Mouse (Mus musculus) cerebellum, postnatal 4 days (tissue): ENCODE data around the gene Dgkg.
A peak's percentile ranks its signal among the peaks of the same experiment; 100 is the strongest.

Experiments
- DNase-seq, 2 experiments: peaks; one replicate each; pipeline ENCODE4 v3.0.0; 2022; ENCODE audit warnings: low spot score in 2 of 2, mixed read lengths in 1 of 2

The Dgkg gene

GRCm38 (mm10) chr16:22596394-22596793 is 60.6 kb downstream of the Dgkg start:
- DNase-seq: no peak

- no peak for DNase-seq
Observed at GRCm38 (mm10) chr16:22593907-22594306, 63.1 kb downstream of the Dgkg start.

- no peak for DNase-seq
Observed at GRCm38 (mm10) chr16:22589619-22590018, 67.4 kb downstream of the Dgkg start.

- no peak for DNase-seq
Observed at GRCm38 (mm10) chr16:22586151-22586836, 70.7 kb downstream of the Dgkg start.

DNA sequence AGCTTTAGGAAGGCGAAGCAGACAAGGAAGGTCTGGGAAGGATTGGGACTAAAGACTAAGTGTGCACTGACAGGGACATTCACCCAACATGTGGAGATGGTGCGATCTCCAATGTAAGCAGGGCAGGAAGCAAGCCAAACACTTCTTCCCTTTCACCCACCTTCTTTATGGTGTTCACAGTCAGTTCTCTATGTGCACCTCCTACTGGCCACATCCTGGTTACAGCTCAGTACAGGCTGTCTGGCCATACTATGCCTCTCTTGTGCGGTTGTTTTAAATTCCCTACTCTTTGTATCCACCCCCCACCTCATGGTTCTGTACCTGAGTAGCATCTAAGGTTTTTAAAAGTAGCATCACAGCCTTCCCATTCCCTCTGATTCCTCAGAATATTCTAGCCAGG is 71.5 kb downstream of the Dgkg start:
- no peak for DNase-seq

DNA sequence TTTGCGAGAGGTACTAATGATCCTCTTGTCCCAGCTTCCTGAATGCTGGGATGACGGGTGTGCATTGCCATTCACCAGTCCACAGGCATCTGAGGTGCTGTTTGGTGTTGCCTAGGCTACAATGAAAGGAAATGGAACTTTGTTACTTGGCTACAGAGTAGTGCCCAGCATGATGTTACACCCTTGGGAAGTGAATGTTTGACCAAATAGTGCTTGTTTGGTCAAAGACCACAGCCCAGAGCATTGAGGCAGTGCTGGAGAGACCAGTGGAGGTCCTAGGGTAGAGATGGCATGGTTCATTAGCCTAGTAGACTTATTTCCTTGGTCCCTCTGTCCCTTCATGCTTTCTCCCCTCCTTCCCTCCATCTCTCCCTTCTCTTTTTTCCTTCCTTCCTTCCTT is 73.6 kb downstream of the Dgkg start:
- DNase-seq: no peak

GRCm38 (mm10) chr16:22582173-22582929 is 74.7 kb downstream of the Dgkg start:
- DNase-seq: no peak

GRCm38 (mm10) chr16:22580103-22580502 is 76.9 kb downstream of the Dgkg start:
- DNase-seq: no peak

DNA sequence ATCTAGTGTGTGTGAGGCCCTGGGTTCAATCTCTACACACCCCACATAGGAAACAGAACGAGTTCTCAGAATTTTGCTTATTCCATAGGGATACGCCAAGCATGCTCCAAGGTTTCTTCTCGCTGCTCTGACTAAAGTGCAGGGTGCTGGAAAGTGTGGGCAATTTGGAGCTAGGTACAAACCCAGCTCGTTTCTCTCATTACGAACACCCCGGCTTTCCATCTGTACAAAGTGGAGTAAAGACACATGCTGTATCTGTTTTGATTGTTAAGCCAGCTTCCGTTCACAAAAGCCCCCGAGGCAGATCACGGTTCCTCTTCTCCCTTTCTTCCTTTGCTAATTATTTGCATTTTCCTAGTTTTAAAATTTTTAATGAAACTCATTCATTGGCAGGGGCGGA is 78.1 kb downstream of the Dgkg start:
- no peak for DNase-seq

DNA sequence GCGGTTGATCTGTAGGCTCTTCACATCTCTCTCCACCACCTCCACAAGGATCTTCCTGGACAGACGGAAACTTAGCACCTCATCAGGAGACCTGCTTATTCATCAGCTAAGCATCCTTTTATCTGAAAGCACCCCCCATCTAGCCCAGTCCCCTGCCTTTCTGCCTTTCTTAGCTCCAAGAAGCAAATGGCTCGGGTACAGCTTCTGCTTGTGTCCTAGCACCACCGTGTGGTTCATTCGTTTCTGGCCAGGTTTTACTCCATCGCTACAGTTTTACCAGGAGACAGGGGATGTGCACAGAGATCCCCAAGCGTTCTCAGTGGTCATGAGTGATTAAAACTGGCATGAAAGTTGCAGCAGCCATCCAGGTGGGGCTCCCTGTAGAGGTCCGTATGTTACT is 79.4 kb downstream of the Dgkg start:
- DNase-seq: peak in 1 of 2 experiments; percentile 33

- no peak for DNase-seq
Observed at GRCm38 (mm10) chr16:22574164-22574563, 82.9 kb downstream of the Dgkg start.

DNA sequence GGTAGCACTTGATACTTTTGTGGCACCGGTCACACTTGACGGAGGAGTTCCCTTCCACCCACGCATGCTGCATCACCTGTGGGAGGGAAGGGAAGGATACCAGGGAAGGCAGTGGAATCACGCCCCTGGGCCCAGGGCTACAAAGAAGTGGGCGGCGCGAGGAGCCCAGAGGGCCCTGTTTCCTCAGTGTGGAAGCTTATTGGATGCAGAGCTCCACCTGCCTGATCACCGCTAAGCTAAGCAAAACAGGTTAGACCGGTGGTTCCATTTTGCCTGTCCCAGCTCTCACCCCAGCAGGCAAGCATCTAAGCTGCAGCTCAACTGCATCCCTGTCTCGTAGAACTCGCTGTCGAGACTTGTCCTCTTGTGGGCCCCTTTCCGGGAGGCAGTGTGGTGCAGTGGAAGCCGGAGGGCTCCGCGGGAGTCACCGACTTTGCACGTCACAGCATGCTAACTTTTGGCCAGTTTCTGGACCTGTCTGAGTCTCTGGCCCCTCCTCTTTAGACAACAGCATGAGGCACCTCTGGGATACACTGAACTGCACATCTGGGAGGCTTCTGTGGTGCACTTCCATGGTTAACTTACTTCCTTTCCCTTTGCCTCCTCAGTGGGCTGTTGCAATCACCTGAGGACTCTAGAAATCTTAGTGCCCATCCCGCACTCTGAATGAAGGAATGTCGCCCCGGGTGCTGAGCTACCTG is 84.2 kb downstream of the Dgkg start:
- DNase-seq: no peak

DNA sequence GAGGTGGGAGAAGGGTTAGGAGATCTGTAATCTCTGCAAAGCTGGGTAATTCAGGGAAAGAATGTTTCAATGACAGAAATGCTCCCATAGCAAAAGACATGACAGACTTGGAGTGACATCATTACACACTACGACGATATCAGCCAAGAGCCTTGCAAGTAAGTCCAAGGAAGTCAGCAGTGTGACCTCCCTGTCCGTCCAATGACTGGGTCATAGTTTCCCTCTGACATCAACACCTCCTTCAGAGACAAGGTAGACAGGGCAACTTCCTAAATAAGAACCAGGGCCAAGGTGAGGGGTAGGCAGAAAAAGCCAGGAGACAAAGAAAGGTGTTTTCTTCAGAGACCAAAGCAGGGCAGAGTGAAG is 92.1 kb downstream of the Dgkg start:
- no peak for DNase-seq

DNA sequence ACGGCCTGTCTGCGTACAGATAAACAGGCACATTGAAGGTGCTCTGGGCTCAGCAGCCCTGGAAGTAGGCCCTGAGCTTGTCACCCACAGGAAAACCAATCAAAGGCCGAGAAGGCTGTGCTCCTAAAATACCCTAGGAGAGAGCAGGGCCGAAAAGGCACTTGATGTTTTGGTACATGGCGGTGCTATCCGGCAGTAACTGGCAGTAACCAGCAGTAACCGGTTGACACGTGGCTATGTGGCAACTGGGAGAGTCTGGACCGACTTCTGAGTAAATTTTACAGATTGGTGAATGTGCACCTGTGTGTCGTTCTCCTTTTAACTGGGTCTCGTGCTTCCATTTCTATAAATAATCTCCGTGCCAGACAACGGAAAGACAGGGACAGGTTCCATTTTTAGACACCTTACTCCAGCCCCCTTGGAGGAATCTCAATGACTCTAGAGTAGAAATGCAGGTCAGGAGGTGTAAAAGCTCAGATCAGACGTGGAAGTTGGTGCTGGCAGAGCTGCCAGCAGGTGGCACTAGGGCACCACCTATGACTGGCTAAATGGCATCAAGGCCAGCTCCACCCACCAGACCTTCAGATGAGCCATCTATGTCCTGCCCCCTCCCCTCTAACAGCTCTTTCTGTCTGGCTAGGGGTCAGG is 92.6 kb downstream of the Dgkg start:
- DNase-seq: peak; percentile 58 to 76

DNA sequence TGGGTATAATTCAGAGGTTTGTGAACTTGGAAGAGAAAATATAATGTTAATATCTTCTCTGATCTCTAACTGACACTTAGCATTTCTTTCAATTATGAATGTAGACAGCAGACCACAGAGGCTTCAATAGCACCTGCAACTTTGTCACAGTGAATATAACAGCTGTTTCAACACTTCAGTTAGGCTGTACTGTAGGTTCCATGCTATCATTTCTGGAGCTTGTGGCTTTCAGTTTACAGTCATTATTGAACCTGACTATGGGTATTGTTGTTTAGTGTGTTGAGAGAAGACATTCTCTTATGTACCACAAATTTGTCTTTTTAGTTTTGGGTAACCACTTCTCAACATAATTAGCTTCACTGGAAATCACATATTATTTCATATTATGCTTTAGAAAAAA is 93.4 kb downstream of the Dgkg start:
- DNase-seq: no peak

DNA sequence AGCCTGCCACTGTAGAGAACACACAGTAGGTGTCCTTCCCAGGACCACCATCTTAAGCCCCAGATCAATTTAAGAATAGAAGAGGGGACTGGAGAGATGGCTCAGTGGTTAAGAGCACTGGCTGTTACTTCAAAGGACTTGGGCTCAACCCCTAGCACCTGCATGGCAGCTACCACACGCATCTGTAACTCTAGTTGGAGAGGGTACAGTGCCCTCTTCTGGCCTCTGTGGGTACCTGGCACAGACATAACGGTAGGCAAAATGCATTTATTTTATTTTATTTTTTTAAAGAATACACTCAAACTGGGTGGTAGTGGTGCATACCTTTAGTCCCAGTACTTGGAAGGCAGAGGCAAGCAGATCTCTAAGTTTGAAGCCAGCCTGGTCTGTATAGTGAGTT is 102.0 kb downstream of the Dgkg start:
- DNase-seq: no peak

- no peak for DNase-seq
Observed at GRCm38 (mm10) chr16:22552351-22552750, 104.7 kb downstream of the Dgkg start.

DNA sequence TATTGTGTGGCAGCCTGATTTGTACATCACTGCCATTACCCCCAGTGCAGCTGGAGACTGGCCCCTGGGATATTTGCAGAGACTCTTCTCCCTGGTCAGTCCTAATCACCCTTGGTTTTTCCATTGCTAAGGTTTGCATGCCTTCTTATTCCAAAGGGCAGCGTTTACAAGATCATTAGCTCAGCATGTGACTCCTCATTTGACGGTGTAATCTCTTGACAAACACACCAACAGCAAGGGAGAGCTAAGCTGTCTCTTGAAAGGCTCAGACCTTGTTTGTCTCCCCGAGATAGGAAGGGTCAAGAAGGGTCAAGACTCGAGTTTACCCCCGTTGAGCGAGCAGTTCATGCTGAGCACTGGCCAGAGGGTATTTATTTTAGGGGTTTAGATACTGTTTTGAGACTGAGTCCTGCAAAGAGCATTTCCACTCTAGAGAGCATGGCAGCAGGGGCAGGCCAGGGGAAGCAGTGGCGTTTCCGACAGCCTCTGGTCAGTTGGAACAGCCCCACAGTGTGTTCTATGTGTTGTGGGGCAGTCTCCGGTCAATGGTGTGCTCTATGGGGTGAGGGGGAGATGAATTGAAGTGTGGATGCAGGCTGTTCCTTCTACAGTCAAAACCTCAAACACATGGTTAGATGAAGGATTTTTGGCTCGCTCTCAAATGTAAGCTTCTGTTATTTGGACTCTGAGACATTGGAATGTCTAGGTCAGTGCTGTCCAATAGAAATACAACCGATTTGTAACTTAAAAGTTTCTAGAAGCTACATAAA is 105.6 kb downstream of the Dgkg start:
- DNase-seq: no peak

- DNase-seq: no peak
Observed at GRCm38 (mm10) chr16:22549346-22549745, 107.7 kb downstream of the Dgkg start.

DNA sequence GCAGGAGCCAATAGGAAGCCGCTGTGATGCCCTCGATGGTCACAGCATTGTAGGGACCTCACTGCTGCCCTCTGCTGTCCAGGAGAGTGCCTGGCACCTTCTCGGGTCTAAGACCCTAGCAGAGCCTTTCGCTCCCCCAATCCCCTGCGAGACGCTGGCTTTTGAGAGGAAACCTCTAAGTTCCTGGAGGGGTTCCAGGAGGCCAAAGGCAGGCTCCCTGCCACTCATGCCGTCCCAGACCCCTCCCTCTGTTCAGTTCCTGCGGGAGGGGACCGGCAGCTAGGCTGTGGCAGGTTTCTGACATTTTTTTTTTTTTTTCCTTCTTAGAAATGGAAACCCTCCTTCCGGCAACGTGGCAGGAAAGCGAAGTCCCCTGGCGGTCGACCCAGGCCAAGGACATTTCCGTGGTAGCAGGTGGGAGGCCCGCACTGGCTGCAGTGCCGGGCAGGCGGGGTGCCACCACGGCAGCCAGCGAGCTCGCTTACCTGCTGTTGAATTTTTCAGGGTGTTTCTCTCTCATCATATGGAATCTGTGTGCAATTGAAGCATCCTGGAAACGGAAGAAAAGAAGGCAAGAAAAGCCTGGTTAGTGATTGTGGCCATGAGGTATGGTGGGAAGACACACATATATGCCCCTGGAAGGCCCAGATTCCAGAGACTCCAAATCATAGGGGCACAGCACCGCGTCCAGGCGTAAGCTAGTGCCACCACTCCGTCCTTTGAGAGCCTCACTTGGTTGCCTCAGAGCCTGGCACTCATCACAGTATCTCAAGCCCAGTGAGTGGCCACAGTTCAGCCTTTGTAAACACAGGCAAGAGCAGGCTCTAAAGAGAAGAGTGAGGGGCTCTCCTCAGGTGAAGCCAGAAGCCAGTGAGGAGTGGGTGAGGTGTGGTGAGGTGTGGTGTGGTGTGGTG is 108.6 kb downstream of the Dgkg start:
- peak; percentile 82 to 90 for DNase-seq

DNA sequence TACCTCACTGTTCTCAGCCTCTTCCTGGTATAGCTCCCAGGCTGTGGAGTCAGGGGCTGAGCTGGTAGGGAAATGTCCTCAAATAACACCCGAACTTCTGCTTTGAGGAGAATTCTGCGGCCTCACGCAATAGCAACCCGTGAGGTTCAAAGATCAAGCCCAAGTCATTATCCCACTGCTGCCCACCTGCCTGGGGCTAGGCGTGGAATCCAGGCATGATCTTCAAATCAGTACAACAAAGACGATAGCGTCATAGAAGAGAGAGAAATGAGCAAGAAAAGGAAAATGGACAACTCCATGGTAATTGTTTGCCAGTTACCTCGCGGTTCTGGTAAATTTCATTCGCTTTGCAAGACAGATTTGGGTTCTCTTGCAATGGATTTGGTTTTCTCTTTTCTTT is 109.3 kb downstream of the Dgkg start:
- no peak for DNase-seq
